Mouse (Mus musculus) kidney, adult 8-10 months (tissue): Measurements from ENCODE around the gene Higd2a.
"Not testable (repeated sequence)": the region's sequence is repeated elsewhere in the genome, so short reads cannot be mapped to it uniquely, and the experiment has no call there.

Experiments
- DNase-seq, 2 experiments: peaks; one replicate each; pipeline ENCODE4 v3.0.0; 2022

Gene Higd2a

GRCm38 (mm10) chr13:54582860-54583259 is 7.1 kb upstream of the Higd2a start:
- DNase-seq = peak; percentile 57 to 59

DNA sequence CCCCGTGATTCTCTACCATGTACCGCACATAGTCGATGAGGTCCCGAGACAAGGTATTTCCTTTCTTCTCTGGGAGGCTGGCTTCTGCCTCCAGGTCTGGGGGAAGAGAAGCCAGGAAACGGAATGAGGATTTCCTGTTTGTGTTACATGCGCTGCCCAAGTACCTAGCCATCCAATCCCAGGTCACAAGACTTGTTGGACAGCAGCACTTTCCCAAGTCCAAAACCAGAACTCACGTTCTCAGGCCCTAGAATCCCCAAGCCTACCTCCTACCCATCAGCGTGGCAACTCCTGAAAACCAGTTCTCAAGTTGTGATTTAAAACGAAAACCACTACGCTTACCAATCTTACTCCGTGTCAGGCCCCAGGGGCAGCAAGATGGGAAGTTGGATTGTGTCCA is 4.2 kb upstream of the Higd2a start:
- no peak for DNase-seq

DNA sequence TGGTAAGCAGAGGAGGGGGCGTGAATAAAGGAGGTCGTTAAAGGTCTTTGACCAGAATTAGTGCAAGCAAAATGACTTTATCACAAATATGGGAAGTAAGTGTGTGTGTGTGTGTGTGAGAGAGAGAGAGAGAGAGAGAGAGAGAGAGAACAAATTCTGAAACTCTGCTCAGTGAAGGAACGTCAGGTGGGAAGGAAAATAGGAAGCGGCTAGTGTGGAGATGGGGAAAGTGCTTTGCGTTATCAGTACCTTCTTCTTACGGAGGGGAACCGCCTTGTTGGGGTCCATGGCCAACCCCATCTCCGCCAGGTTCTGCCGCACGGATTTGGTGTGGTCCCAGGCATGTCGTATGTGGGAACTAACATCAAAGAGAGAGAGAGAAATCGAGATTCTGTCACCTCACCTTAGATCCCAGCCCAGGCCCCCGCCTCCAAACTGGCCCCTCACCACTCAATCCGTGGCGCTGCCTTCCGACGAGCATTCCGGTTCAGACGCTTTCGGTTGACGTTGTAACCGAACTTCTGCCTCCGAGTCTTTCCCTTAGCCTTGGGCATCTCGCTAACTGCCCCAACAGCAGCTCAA is 502 bp upstream of the Higd2a start:
- DNase-seq = no peak

- no peak for DNase-seq
Measured at GRCm38 (mm10) chr13:54591776-54592356, 1.9 kb downstream of the Higd2a start.

DNA sequence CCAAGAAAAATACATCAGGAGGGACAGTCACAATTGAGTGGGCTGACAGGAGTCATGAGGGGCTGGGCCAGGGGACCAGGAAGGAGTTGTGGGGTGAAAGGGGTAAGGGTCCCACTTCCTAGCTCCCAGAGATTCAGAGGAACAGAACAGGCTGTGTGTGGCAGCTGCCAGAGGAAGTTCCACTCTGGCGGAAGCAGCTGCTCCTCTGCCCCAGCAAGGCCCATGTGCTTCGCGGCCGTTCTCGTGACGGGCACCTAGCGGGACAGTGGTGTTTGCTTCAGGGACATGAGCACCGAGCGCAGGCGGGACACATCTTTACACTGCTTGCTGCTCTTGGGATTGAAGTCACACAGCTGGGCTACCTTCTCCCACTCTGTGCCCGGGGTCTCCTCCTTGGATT is 3.6 kb downstream of the Higd2a start:
- no peak for DNase-seq

DNA sequence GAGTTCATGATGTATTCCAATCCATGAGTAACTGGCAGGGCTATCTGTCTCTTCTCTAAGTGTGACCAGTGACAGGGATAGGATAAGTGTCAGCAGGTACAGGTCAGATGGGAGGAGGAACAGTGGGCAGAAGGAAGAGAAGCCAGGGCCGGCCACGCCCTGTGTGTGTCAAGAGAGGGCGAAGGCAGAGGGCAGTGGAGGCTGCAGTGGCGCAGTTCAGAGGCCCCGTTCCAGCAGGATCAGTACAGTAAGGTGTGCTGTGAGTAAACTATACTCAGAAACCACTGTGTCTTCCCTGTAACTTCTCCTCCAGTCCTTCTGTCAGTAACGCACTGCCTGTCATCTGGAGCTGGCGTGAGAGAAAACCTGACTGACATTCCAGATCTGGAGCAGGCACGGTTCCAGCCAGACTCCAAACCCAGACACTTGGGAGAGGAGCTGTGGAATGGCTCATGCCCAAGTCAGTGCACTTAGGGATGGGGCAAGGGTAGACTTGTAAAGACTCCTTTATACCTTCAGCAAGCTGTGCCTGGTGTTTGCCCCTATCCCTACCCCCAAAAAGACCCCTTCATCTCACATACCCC is 6.2 kb downstream of the Higd2a start:
- no peak for DNase-seq

DNA sequence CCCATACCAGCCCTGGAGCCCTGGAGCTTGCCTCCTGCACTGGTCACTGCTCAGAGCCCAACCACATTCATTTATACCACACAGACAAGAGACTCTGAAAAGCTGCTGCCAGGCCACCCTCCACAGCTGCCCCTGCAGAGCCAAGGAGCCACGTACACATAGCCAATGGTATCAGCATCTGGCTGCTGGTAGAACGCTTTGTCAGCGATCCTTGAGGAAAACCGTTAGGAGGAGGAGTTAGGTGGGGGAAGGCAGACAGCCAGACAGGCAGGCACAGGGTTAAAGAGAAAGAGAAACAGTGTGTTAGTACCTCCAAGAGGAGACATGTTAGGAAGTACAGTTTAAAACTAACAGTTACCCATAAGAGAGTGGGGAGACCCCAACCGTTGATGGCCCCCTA is 6.9 kb downstream of the Higd2a start:
- DNase-seq = peak in 1 of 2 experiments; percentile 51

GRCm38 (mm10) chr13:54598622-54599143 is 8.7 kb downstream of the Higd2a start:
- DNase-seq = no peak

- DNase-seq = no peak
Measured at GRCm38 (mm10) chr13:54602639-54603111, 12.7 kb downstream of the Higd2a start.

DNA sequence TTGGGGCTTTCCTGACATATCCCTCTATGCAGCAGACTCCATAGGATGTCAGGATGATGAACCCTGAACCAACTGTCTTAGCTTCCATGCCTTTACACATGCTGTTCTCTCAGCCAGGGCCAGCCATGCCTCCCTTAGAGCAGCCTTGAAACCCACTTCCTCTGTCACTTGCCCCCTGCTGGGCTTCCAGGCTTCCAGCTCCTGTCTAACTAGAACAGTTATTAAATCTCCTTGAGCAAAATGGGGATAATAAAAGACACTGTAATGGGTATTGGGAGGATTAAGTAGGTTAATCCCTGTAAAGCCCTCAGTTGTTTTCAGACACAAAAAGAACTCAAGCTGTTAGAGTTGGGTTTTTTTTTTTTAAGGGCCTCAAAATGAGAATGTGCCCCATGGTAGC is 13.5 kb downstream of the Higd2a start:
- DNase-seq = no peak

GRCm38 (mm10) chr13:54604221-54604620 is 14.2 kb downstream of the Higd2a start:
- DNase-seq = no peak

GRCm38 (mm10) chr13:54605426-54605825 is 15.4 kb downstream of the Higd2a start:
- DNase-seq = peak; percentile 58 to 64

DNA sequence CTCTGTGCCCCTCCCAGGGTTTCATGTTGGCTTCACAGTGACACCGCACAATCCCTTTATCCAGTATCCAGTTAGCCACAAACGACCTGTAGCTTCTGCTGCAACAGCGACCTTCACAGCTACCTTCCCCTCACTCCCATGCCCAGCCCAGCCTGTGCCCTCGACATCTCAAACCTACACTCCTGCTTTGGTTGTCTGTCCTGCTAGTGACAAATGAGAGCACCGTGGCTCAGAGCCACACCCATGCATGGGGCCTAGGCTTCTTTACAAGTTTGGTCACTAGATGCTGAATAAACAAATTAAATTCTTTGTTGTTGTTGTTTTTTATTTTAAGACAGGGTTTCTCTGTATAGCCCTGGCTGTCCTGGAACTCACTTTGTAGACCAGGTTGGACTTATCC is 17.2 kb downstream of the Higd2a start:
- no peak for DNase-seq

GRCm38 (mm10) chr13:54608002-54608401 is 18.0 kb downstream of the Higd2a start:
- DNase-seq = no peak

GRCm38 (mm10) chr13:54608666-54609065 is 18.7 kb downstream of the Higd2a start:
- no peak for DNase-seq

DNA sequence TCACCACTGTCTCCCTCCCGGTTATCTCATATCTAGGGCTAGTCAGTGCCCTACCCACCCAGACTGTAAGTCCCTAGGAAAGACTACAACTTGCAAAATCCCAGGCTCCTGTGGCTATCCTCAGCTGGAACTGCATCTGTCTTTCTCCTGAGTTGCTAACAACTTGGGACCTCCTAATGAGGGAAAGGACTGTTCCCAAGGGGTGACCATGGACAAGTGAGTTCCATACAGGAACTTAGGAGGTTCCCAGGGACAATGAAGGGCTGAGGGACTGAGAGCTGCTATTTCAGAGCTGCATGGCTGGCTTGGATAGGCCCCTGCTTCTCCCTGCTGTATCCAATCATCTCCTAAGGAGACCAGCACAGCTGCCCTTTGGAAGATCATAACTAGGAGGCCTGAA is 19.3 kb downstream of the Higd2a start:
- DNase-seq = no peak

DNA sequence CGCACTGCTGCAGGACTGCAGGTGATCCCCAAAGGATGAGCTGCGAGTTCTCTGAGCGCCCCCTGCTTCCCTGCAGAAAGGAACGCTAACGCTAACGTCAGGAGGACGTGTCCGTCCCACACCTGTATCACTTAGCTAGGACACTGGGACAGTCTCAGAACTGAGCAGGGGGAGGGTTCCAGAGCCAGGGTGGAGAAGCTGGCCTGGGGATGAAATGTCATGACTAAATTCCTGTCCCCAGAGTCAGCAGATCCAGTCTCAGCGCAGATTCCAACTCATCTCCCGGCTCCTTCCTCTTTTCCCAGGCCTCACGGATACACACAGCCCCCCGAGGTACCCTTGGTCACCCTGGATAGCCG is 20.6 kb downstream of the Higd2a start:
- DNase-seq = no peak

DNA sequence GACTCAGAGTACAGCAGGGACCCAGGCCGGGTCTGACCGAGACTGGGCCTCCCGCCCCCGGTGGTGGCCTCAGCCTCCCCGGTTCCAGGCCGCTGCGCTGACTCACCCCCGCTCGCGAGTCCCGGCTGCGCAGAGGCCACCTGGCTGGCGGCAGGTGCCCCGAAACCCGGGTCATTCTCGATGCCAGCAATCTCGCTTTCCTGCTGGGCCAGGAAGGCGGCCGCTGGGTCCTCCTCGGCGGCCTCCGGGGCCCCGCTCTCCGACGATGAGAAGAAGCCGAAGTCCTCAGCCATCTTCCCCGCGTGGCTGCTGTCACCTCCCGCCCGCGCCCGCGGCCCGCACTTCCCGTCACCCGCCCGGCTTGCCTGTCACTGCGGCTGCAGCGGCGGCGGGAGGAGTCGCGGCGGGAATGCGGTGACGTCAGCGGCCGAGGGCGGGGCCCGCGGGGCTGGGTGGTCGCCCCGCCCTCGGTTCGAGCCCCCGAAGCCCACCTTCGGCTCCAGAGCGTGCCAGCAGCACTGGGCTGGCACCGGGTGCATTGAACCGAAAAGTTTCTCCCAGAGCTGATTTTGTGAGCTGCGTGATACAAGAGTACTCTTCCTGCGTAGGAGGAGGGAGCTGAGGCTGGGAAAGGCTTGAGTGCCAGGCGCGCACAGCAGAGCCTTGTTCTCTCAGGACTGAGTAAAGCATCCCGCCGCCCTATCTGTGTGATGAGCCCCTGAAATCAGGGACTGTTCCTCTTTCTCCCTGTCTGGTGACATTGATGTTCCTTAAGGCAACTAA is 21.2 kb downstream of the Higd2a start, which contains the start of gene Cltb:
Cltb (minus strand) TSS at position 373 of the 783 bp plus-strand sequence.
- peak; percentile 76 to 86 for DNase-seq

DNA sequence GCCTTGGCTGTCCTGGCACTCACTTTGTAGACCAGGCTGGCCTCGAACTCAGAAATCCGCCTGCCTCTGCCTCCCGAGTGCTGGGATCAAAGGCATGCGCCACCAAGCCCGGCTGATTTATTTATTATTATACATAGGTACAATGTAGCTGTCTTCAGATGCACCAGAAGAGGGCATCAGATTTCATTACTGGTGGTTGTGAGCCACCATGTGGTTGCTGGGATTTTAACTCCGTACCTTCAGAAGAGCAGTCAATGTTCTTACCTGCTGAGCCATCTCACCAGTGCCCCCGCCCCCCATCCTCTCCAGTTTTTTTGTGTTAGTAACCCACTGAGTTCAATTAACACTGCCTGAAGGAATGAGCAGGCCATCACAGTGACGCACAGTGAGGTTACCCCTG is 23.1 kb downstream of the Higd2a start:
- not testable (repeated sequence) for DNase-seq

GRCm38 (mm10) chr13:54616307-54616706 is 26.3 kb downstream of the Higd2a start:
- DNase-seq = no peak

- DNase-seq = no peak
Measured at GRCm38 (mm10) chr13:54616998-54617397, 27.0 kb downstream of the Higd2a start.

DNA sequence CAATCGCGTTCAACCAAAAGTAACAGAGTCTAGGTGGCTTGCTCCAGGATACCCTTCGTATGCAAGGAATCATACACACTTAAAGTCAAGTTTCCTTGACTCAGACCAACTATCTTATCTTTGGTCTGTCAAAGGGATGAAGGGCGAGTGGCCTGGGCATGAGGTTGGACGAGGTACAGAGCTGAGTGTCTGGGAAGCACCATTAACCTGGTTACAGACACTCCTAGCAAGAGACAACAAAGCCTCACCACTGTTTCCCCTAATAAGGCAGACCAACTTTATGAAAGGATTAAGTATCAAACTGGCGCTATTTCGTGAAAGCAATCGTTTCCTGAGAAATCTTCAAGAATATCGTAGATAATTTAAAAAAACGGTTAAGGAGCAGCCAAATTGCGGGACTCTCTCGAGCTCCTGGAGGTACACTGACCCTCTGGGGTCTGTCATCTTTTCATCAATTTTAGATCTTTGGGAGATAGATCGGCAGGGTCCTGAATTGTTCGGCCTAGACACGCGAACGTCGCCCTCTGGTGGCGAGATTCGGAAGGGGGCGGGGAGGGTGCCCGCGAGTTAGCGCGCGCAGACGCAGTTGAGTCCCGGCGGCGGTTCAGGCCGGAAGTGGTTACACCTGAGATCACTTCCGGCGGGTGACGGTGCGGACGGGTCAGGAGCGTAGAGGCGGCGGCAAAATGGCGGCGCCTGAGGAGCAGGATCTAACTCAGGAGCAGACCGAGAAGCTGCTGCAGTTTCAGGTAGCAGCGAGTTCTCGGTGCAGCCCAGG is 31.3 kb downstream of the Higd2a start, which contains the start of gene Faf2:
Faf2 (plus strand) TSS at position 630 of the 778 bp plus-strand sequence.
- DNase-seq = peak; percentile 96 to 99
